Mouse (Mus musculus): ENCODE data around the gene Gp1ba. TPM values are rescaled to one million over a fixed set of nuclear protein-coding genes. Genes with fewer than 3 reads are reported as not detected.

The Gp1ba gene
- total RNA-seq, 2 experiments from 2014 or later = 0.32 to 0.39 TPM

- peak in 1 of 2 experiments; percentile 79 for DNase-seq (ENCODE audit: low spot score in 2 of 2)
Observed at GRCm38 (mm10) chr11:70669582-70670345, 30.8 kb downstream of the Gp1ba start.

GRCm38 (mm10) chr11:70670483-70670882 is 31.6 kb downstream of the Gp1ba start:
- no peak for DNase-seq (ENCODE audit: low spot score in 2 of 2)

GRCm38 (mm10) chr11:70671333-70672047 is 32.6 kb downstream of the Gp1ba start:
- no peak for DNase-seq (ENCODE audit: low spot score in 2 of 2)

- DNase-seq (ENCODE audit: low spot score in 2 of 2) = no peak
Observed at GRCm38 (mm10) chr11:70674014-70674413, 35.1 kb downstream of the Gp1ba start.

- DNase-seq (ENCODE audit: low spot score in 2 of 2) = no peak
Observed at GRCm38 (mm10) chr11:70674501-70674900, 35.6 kb downstream of the Gp1ba start.

- DNase-seq (ENCODE audit: low spot score in 2 of 2) = no peak
Observed at GRCm38 (mm10) chr11:70678092-70678491, 39.2 kb downstream of the Gp1ba start.

- DNase-seq (ENCODE audit: low spot score in 2 of 2) = no peak
Observed at GRCm38 (mm10) chr11:70678576-70678975, 39.7 kb downstream of the Gp1ba start.

GRCm38 (mm10) chr11:70679361-70679760 is 40.4 kb downstream of the Gp1ba start:
- DNase-seq (ENCODE audit: low spot score in 2 of 2) = no peak

GRCm38 (mm10) chr11:70679894-70680293 is 41.0 kb downstream of the Gp1ba start:
- no peak for DNase-seq (ENCODE audit: low spot score in 2 of 2)

GRCm38 (mm10) chr11:70681170-70681569 is 42.2 kb downstream of the Gp1ba start:
- DNase-seq (ENCODE audit: low spot score in 2 of 2) = no peak

- DNase-seq (ENCODE audit: low spot score in 2 of 2) = no peak
Observed at GRCm38 (mm10) chr11:70681897-70682581, 43.1 kb downstream of the Gp1ba start.

- DNase-seq (ENCODE audit: low spot score in 2 of 2) = no peak
Observed at GRCm38 (mm10) chr11:70683640-70684039, 44.7 kb downstream of the Gp1ba start.

- DNase-seq (ENCODE audit: low spot score in 2 of 2) = no peak
Observed at GRCm38 (mm10) chr11:70686901-70687566, 48.1 kb downstream of the Gp1ba start.

GRCm38 (mm10) chr11:70687601-70688199 is 48.8 kb downstream of the Gp1ba start, which contains the start of gene Camta2:
Camta2 (minus strand) TSS chr11:70688105.
- DNase-seq (ENCODE audit: low spot score in 2 of 2) = peak; percentile 80 to 91

GRCm38 (mm10) chr11:70688372-70688771 is 49.5 kb downstream of the Gp1ba start:
- DNase-seq (ENCODE audit: low spot score in 2 of 2) = no peak

- no peak for DNase-seq (ENCODE audit: low spot score in 2 of 2)
Observed at GRCm38 (mm10) chr11:70689578-70689977, 50.7 kb downstream of the Gp1ba start.

Other genes starting within 250 kb of the Gp1ba start
- gene Pelp1, start 229.1 kb upstream of the Gp1ba start, total RNA-seq (2021) = 10 to 100 TPM; 26.1 to 26.5 TPM
- gene Arrb2, start 206.5 kb upstream of the Gp1ba start, total RNA-seq (2021) = 10 to 100 TPM; 20.4 to 24.7 TPM
- 10 to 100 TPM; 11.2 TPM for gene Med11, start 187.2 kb upstream of the Gp1ba start, total RNA-seq (2021)
- 1 to 10 TPM in 1 of 2 experiments, under 1 TPM in 1; 0.96 to 1.3 TPM for gene Zmynd15, start 179.7 kb upstream of the Gp1ba start, total RNA-seq (2021)
- gene Cxcl16, start 179.1 kb upstream of the Gp1ba start, total RNA-seq (2021) = 1 to 10 TPM; 5.0 to 5.1 TPM
- not detected for gene Tm4sf5, start 133.9 kb upstream of the Gp1ba start, total RNA-seq (2021)
- gene Vmo1, start 124.5 kb upstream of the Gp1ba start, total RNA-seq (2021) = under 1 TPM; 0.86 to 0.88 TPM
- gene Gltpd2, start 119.9 kb upstream of the Gp1ba start, total RNA-seq (2021) = under 1 TPM in 1 of 2 experiments, not detected in 1; 0.25 TPM
- 100 to 1,000 TPM; 349 to 357 TPM for gene Psmb6, start 113.8 kb upstream of the Gp1ba start, total RNA-seq (2021)
- gene Gm40193, start 106.2 kb upstream of the Gp1ba start, total RNA-seq (2021) = not detected
- 10 to 100 TPM; 23.4 to 23.6 TPM for gene Pld2, start 99.1 kb upstream of the Gp1ba start, total RNA-seq (2021)
- 10 to 100 TPM; 44.8 to 46.3 TPM for gene Mink1, start 76.2 kb upstream of the Gp1ba start, total RNA-seq (2021)
- gene 4930544D05Rik, start 23.3 kb upstream of the Gp1ba start, total RNA-seq (2021) = not detected
- gene Chrne, start 19.9 kb upstream of the Gp1ba start, total RNA-seq (2021) = 10 to 100 TPM; 13.8 to 21.4 TPM
- 10 to 100 TPM; 43.5 to 44.0 TPM for gene Rnf167, start 8.1 kb downstream of the Gp1ba start, total RNA-seq (2021)
- gene Slc25a11, start 8.4 kb downstream of the Gp1ba start, total RNA-seq (2021) = 100 to 1,000 TPM; 222 TPM
- gene Pfn1, start 15.5 kb downstream of the Gp1ba start, total RNA-seq (2021) = 100 to 1,000 TPM; 620 to 621 TPM
- 1,000 to 10,000 TPM; 4,042 to 4,361 TPM for gene Eno3, start 18.1 kb downstream of the Gp1ba start, total RNA-seq (2021)
- gene Spag7, start 30.3 kb downstream of the Gp1ba start, total RNA-seq (2021) = 100 to 1,000 TPM; 119 to 129 TPM
- 10 to 100 TPM; 18.1 to 20.3 TPM for gene Camta2, start 49.0 kb downstream of the Gp1ba start, total RNA-seq (2021)
- 1 to 10 TPM; 2.0 to 3.0 TPM for gene Inca1, start 61.0 kb downstream of the Gp1ba start, total RNA-seq (2021)
- 100 to 1,000 TPM; 162 to 166 TPM for gene Kif1c, start 61.4 kb downstream of the Gp1ba start, total RNA-seq (2021)
- 10 to 100 TPM; 11.8 to 13.6 TPM for gene Zfp3, start 125.1 kb downstream of the Gp1ba start, total RNA-seq (2021)
- not detected for gene Scimp, start 173.5 kb downstream of the Gp1ba start, total RNA-seq (2021)
- gene Rabep1, start 205.7 kb downstream of the Gp1ba start, total RNA-seq (2021) = 10 to 100 TPM; 39.4 to 40.7 TPM